Comparison of ENCODE assay signal across 19 mouse cellular contexts in genomic region chr3:145689271-145689670, GRCm38 (mm10). TPM values are rescaled to one million over a fixed set of nuclear protein-coding genes. Genes with fewer than 3 reads are reported as not detected.
"Had no signal": no experiment of that assay in that cellular context is flagged by ENCODE, and none has a peak within 500 bp of the region (broad histone marks: within the 10 kb centered on the region; RNA-seq: fewer than 3 reads in every experiment).

No protein-coding gene starts in this region.

- DNase-seq: lung, adult 2 months; lung, postnatal 14 days; lung, postnatal 36 days; right cerebral cortex, postnatal 14 days; thymus, adult 18-20 months; thymus, postnatal 14 days; thymus, postnatal 36 days had no signal

- H3K27me3 ChIP-seq: lung, embryonic 15.5 days; midbrain, embryonic 13.5 days; midbrain, embryonic 15.5 days; neural tube, embryonic 12.5 days; stomach, embryonic 15.5 days had no signal

- H3K27ac ChIP-seq: lung, embryonic 15.5 days; macrophage; midbrain, embryonic 13.5 days; midbrain, embryonic 15.5 days; neural tube, embryonic 12.5 days; stomach, embryonic 15.5 days had no signal

- H3K9me3 ChIP-seq: lung, embryonic 15.5 days; midbrain, embryonic 13.5 days; midbrain, embryonic 15.5 days; neural tube, embryonic 12.5 days; stomach, embryonic 15.5 days had no signal

- H3K4me3 ChIP-seq: lung, embryonic 15.5 days; midbrain, embryonic 13.5 days; midbrain, embryonic 15.5 days; neural tube, embryonic 12.5 days; stomach, embryonic 15.5 days had no signal

- H3K36me3 ChIP-seq: lung, embryonic 15.5 days; midbrain, embryonic 13.5 days; midbrain, embryonic 15.5 days; neural tube, embryonic 12.5 days; stomach, embryonic 15.5 days had no signal

- H3K4me2 ChIP-seq: lung, embryonic 15.5 days; midbrain, embryonic 11.5 days; midbrain, embryonic 13.5 days; midbrain, embryonic 15.5 days; neural tube, embryonic 12.5 days; stomach, embryonic 15.5 days had no signal

- ATAC-seq: lung, postnatal 0 days; midbrain, embryonic 13.5 days; midbrain, embryonic 15.5 days had no signal

- H3K4me1 ChIP-seq: megakaryocyte, embryonic 14.5 days; midbrain, embryonic 13.5 days; midbrain, embryonic 15.5 days; neural tube, embryonic 12.5 days had no signal

- H3K9ac ChIP-seq: lung, embryonic 15.5 days; midbrain, embryonic 13.5 days; midbrain, embryonic 15.5 days; neural tube, embryonic 12.5 days; stomach, embryonic 15.5 days had no signal

RNA-seq across cellular contexts. Expression of gene Ccn1, which starts 39.5 kb away (rescaled TPM):
- total RNA-seq: megakaryocyte progenitor cell, adult 5-6 weeks; monocyte, adult 5-6 weeks; neutrophil, adult 5-6 weeks had no signal
